Mouse (Mus musculus) thymus, postnatal 14 days (tissue): ENCODE measurements at regions not wholly inside any gene's neighbourhood (a gene's known extent, or its start where the extent isn't known, plus 50 kb on each side); places are given as distances from the start of the nearest gene placed in this dataset.

Source experiments
- DNase-seq: peaks from one replicate; pipeline ENCODE4 v3.0.0; 2021

- DNase-seq, result no peak
Observed at GRCm38 (mm10) chr19:53476768-53477547, 52.0 kb upstream of the Dusp5 start.

GRCm38 (mm10) chr19:53469256-53469655 lies 59.7 kb upstream of the Dusp5 start:
- no peak for DNase-seq

GRCm38 (mm10) chr19:53464681-53465080 lies 64.2 kb upstream of the Dusp5 start:
- peak; percentile 80 for DNase-seq

- peak; percentile 28 for DNase-seq
Observed at GRCm38 (mm10) chr19:53464135-53464534, 64.8 kb upstream of the Dusp5 start.

- DNase-seq, result peak; percentile 60
Observed at GRCm38 (mm10) chr19:53461025-53462015, 67.6 kb upstream of the Dusp5 start.

- DNase-seq, result peak; percentile 52
Observed at GRCm38 (mm10) chr19:53460312-53461024, 68.4 kb upstream of the Dusp5 start.

- peak; percentile 37 for DNase-seq
Observed at GRCm38 (mm10) chr19:53459407-53459788, 69.0 kb upstream of the Smndc1 start.

- no peak for DNase-seq
Observed at GRCm38 (mm10) chr19:53458770-53459406, 68.5 kb upstream of the Smndc1 start.

- DNase-seq, result no peak
Observed at GRCm38 (mm10) chr19:53456681-53457080, 66.3 kb upstream of the Smndc1 start.

- DNase-seq, result no peak
Observed at GRCm38 (mm10) chr19:53454571-53454970, 64.2 kb upstream of the Smndc1 start.

GRCm38 (mm10) chr19:53454059-53454458 lies 63.7 kb upstream of the Smndc1 start:
- DNase-seq, result no peak

GRCm38 (mm10) chr19:53453317-53453947 lies 63.1 kb upstream of the Smndc1 start:
- DNase-seq, result no peak

- DNase-seq, result no peak
Observed at GRCm38 (mm10) chr19:53452360-53452759, 62.0 kb upstream of the Smndc1 start.

GRCm38 (mm10) chr19:53451388-53451922 lies 61.1 kb upstream of the Smndc1 start:
- no peak for DNase-seq

- no peak for DNase-seq
Observed at GRCm38 (mm10) chr19:53450624-53451387, 60.4 kb upstream of the Smndc1 start.

GRCm38 (mm10) chr19:53449137-53449783 lies 58.9 kb upstream of the Smndc1 start:
- no peak for DNase-seq

- no peak for DNase-seq
Observed at GRCm38 (mm10) chr19:53448206-53448605, 57.8 kb upstream of the Smndc1 start.

- no peak for DNase-seq
Observed at GRCm38 (mm10) chr19:53447754-53448153, 57.4 kb upstream of the Smndc1 start.

GRCm38 (mm10) chr19:53446216-53446615 lies 55.8 kb upstream of the Smndc1 start:
- peak; percentile 54 for DNase-seq

GRCm38 (mm10) chr19:53444646-53445045 lies 54.3 kb upstream of the Smndc1 start:
- no peak for DNase-seq
